Mouse (Mus musculus) liver, adult 10 weeks (tissue): ENCODE data around the gene Gimap8. TPM values are rescaled to one million over a fixed set of nuclear protein-coding genes. Genes with fewer than 3 reads are reported as not detected.

Source experiments
- polyA plus RNA-seq: library from polyadenylated mRNA; stranded (reverse); fragments of 350-450 nt; fragmentation: Illumina TruSeq; extraction: RNeasy Lipid Tissue Mini Kit (QIAGEN cat#74804); gene quantifications from one replicate; pipeline ENCODE4 v1.2.3, GENCODE M21; 2014; ENCODE audit warnings: low read depth, low replicate concordance

The Gimap8 gene
- polyA plus RNA-seq: 8.2 TPM

GRCm38 (mm10) chr6:48646995-48647394, at the start of gene Gimap8:
Gimap8 (plus strand) TSS chr6:48647234.

DNA sequence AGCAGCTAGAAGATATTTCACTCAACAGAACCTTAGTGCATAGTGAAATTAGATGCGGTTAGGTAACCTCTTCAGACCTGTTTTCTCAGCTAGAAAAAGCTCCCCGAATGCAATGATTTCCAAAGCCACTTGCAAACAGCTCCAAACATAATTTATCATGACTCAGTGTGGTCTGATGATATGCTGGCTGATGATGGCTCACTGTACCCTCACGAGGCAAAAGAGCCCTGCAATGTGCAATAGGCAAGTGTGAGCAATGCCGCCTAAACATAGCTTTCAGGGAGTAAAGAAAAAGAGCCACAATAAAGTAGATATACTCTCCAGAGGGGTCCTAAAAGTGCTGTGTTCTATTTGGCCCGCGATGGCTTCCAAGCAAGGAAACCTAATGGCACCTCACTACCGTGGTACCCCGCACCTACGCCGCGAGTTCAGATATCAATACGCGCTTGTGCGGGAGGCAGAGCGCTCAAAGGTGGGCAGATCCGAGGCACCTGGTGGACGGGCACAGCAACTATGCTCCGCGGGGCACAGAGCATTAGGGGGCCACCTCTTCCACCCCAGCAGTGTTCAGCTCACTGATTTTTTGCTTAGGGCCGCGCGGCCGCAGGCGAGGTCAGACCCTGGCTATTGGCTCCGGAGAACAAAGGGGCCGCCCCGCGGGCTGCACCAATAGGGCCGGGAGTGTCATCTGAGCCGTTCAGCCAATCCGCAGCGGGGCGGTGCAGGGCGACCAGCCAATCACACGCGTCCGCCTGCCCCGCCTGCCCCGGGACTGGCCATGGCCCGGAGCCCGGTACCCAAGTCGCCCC, 45.6 kb upstream of the Gimap8 start, which contains the start of gene Zfp775:
Zfp775 (plus strand) TSS at position 793 of the 809 bp plus-strand sequence.

DNA sequence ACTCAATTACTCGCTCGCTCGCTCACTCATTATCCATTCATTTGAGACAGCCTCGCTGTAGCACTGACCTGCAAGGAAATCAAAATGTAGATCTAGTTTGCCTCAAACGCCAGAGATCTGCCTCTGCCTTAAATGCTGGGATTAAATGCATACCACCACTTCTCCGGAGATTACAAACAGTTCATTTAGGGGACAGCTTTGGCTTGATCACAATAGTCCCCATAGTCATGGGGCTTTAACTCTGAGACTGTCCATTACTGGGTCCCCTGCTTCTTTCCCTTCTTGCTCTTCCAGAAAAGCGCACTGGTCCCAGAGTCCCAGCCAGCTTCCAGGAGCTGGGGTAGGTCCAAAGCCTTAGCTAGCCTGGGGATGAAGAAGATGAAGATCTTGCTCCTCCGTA, 20.6 kb upstream of the Gimap8 start, which contains the start of gene AI854703:
AI854703 (plus strand) TSS at position 301 of the 400 bp plus-strand sequence.

DNA sequence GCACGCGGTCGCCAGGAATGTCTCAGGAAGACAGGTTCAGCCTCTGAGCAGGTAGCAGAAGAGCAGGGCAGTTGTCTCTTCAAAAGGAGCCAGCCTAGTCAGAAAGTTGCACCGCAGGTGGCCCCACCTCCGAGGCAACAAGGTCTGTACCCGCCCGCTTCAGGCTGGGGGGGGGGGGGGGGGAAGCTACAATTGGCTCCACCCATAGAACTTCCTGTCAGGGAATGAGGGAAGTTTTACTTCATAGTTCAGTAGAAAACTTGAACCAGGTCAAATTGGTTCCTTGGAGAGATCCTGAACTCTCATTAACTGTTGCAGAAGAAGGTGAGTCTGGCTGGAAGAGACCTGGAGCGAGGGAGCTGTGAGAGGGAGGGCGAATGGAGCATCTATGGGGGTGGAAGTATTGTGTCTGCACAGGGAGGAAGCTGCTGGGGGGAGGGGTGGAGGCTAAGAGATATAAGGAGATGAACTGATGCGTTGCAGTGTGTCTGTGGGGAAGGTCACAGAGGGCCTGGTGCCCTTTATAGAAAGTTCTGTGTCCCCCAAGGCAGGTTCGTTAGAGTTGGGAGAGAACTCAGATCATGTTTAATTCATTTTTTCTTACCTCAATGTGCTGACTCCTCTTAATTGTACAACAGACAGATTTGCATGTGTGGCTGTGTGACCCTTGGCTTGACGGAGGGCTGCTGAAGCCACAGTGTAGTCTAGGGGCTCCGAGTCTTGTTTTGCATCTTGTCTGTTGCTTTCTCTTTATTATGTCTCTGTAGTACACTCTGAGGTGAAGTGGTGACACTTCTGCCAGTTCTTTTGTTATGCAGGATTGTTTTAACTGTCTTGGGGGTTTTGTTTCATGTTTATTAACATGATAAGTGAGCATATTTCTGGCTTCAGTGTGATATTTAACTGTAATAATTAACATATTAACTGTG, 29.2 kb downstream of the Gimap8 start, which contains the start of gene Gimap9:
Gimap9 (plus strand) TSS at position 199 of the 929 bp plus-strand sequence.

DNA sequence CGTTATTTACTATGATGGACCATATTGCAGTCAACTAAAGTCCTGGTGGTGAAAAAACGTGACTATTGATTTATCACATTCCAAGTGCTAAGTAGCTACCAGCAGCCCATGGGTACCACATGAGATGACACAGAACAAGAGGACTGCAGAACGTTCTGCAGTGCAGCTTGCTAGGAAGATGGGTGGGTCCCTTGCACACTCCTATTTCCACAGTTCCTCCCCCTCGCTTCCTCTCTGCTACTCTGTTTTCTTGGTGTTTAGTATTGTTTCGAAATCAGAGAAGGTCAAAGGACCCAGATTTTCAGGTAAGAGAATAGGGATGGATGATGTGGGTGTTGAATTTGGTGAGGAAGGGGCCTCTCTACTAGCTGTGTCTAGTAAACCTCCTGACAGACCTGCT, 37.3 kb downstream of the Gimap8 start, which contains the start of gene Gimap4:
Gimap4 (plus strand) TSS at position 231 of the 400 bp plus-strand sequence.

Other genes starting within 250 kb of the Gimap8 start
- 10.0 TPM for gene Zfp467, start 201.4 kb upstream of the Gimap8 start, polyA plus RNA-seq
- gene Sspo, start 199.0 kb upstream of the Gimap8 start, polyA plus RNA-seq: not detected
- 0.40 TPM for gene Atp6v0e2, start 109.6 kb upstream of the Gimap8 start, polyA plus RNA-seq
- 5.0 TPM for gene Lrrc61, start 92.4 kb upstream of the Gimap8 start, polyA plus RNA-seq
- 262 TPM for gene Rarres2, start 74.4 kb upstream of the Gimap8 start, polyA plus RNA-seq
- not detected for gene Gm45021, start 57.6 kb upstream of the Gimap8 start, polyA plus RNA-seq
- gene Repin1, start 53.4 kb upstream of the Gimap8 start, polyA plus RNA-seq: 15.9 TPM
- gene Gm44965, start 53.3 kb upstream of the Gimap8 start, polyA plus RNA-seq: not detected
- gene Zfp775, start 45.2 kb upstream of the Gimap8 start, polyA plus RNA-seq: 0.08 TPM
- not detected for gene AI854703, start 20.5 kb upstream of the Gimap8 start, polyA plus RNA-seq
- 31.5 TPM for gene Gimap9, start 28.9 kb downstream of the Gimap8 start, polyA plus RNA-seq
- 32.8 TPM for gene Gimap4, start 37.3 kb downstream of the Gimap8 start, polyA plus RNA-seq
- gene Gimap6, start 61.0 kb downstream of the Gimap8 start, polyA plus RNA-seq: 17.0 TPM
- gene Gm28053, start 71.4 kb downstream of the Gimap8 start, polyA plus RNA-seq: not detected
- 1.3 TPM for gene Gimap7, start 71.4 kb downstream of the Gimap8 start, polyA plus RNA-seq
- gene Gimap1, start 91.8 kb downstream of the Gimap8 start, polyA plus RNA-seq: not detected
- 0.87 TPM for gene Gimap5, start 99.0 kb downstream of the Gimap8 start, polyA plus RNA-seq
- gene Gimap3, start 123.6 kb downstream of the Gimap8 start, polyA plus RNA-seq: 1.8 TPM
- gene Tmem176a, start 193.7 kb downstream of the Gimap8 start, polyA plus RNA-seq: 74.1 TPM
- 51.6 TPM for gene Tmem176b, start 194.3 kb downstream of the Gimap8 start, polyA plus RNA-seq
- not detected for gene Aoc1, start 225.7 kb downstream of the Gimap8 start, polyA plus RNA-seq